Mouse (Mus musculus): Measurements from ENCODE around the gene Cep83.

The Cep83 gene

GRCm38 (mm10) chr10:94777576-94777975, 89.1 kb downstream of the Cep83 start:
- in situ Hi-C loops (cut with MboI, MseI) = no loop called here

- in situ Hi-C loops (cut with MboI, MseI) = no loop called here
Observed at GRCm38 (mm10) chr10:94779319-94779718, 90.9 kb downstream of the Cep83 start.

- in situ Hi-C loops (cut with MboI, MseI) = no loop called here
Observed at GRCm38 (mm10) chr10:94780618-94781262, 92.3 kb downstream of the Cep83 start.

- in situ Hi-C loops (cut with MboI, MseI) = no loop called here
Observed at GRCm38 (mm10) chr10:94789205-94789604, 100.8 kb downstream of the Cep83 start.

GRCm38 (mm10) chr10:94793914-94794313, 105.5 kb downstream of the Cep83 start:
- in situ Hi-C loops (cut with MboI, MseI) = no loop called here

- in situ Hi-C loops (cut with MboI, MseI) = no loop called here
Observed at GRCm38 (mm10) chr10:94794666-94795244, 106.3 kb downstream of the Cep83 start.

GRCm38 (mm10) chr10:94798128-94798527, 109.7 kb downstream of the Cep83 start:
- in situ Hi-C loops (cut with MboI, MseI) = no loop called here

GRCm38 (mm10) chr10:94799485-94800239, 111.2 kb downstream of the Cep83 start:
- in situ Hi-C loops (cut with MboI, MseI) = no loop called here

GRCm38 (mm10) chr10:94800677-94801354, 112.4 kb downstream of the Cep83 start:
- in situ Hi-C loops (cut with MboI, MseI) = no loop called here

GRCm38 (mm10) chr10:94804029-94804908, 115.8 kb downstream of the Cep83 start:
- in situ Hi-C loops (cut with MboI, MseI) = no loop called here

- in situ Hi-C loops (cut with MboI, MseI) = loop anchor here (5.0 kb wide), 1 partner anchor 1702 kb away; no protein-coding TSS in a partner anchor
Observed at GRCm38 (mm10) chr10:94804909-94805220, 116.4 kb downstream of the Cep83 start.

- in situ Hi-C loops (cut with MboI, MseI) = loop anchor here (5.0 kb wide), 1 partner anchor 1700 kb away; no protein-coding TSS in a partner anchor
Observed at GRCm38 (mm10) chr10:94807323-94807722, 118.9 kb downstream of the Cep83 start.

GRCm38 (mm10) chr10:94808275-94808674, 119.8 kb downstream of the Cep83 start:
- in situ Hi-C loops (cut with MboI, MseI) = loop anchor here (5.0 kb wide), 1 partner anchor 1699 kb away; no protein-coding TSS in a partner anchor

GRCm38 (mm10) chr10:94809946-94810472, 121.6 kb downstream of the Cep83 start:
- in situ Hi-C loops (cut with MboI, MseI) = loop anchor here (5.0 kb wide), 1 partner anchor 1697 kb away; no protein-coding TSS in a partner anchor

- in situ Hi-C loops (cut with MboI, MseI) = no loop called here
Observed at GRCm38 (mm10) chr10:94811907-94812851, 123.7 kb downstream of the Cep83 start.

- in situ Hi-C loops (cut with MboI, MseI) = no loop called here
Observed at GRCm38 (mm10) chr10:94818127-94818526, 129.7 kb downstream of the Cep83 start.

- in situ Hi-C loops (cut with MboI, MseI) = no loop called here
Observed at GRCm38 (mm10) chr10:94818781-94819665, 130.6 kb downstream of the Cep83 start.

GRCm38 (mm10) chr10:94823971-94824760, 135.7 kb downstream of the Cep83 start:
- in situ Hi-C loops (cut with MboI, MseI) = loop anchor here in 1 of 2 experiments (10.0 kb wide), 1 partner anchor 121 kb away; the partner anchor contains the start of gene Plxnc1

Measured in T-helper 17 cell (primary cell).